Mouse (Mus musculus): ENCODE results near the gene Baiap2. TPM values are rescaled to one million over a fixed set of nuclear protein-coding genes. Genes with fewer than 3 reads are reported as not detected.

The Baiap2 gene
- 32.7 and 57.7 TPM in 2 replicates for polyA plus RNA-seq (2012; ENCODE audit: low replicate concordance)

DNA sequence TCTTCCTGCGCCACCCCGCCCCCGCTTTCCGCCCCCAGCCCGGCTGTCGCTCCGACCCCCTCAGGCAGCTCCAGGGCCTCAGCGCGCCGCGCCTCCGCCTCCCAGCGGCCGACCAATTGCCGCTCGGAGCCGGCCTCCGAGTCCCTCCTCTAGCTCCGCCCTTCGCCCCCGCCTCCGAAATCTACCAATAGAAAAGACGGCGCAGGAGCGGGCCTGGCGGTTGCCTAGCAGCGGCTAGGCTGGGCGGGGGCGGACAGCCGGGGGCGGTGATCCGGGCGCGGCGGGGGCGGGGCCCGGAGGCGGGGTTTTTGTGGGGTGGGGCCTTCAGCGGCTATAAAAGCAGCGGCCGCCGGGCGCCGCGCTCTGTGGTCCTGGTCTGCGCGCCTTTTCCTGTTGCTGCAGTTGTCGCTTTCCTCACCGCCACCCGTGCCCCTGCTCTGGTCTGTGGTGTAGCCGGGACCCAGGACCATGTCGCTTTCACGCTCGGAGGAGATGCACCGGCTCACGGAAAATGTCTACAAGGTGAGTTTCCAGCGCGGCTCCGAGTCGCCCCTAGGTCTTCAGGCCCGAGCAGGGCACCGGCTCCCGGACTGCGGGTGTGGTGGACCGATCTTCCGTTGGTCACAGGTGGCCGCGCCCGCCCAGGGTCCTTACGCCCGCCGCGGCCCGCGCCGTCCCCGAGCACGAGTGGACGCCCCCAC, at the start of gene Baiap2:
Baiap2 (plus strand) TSS at position 37 of the 701 bp plus-strand sequence.

DNA sequence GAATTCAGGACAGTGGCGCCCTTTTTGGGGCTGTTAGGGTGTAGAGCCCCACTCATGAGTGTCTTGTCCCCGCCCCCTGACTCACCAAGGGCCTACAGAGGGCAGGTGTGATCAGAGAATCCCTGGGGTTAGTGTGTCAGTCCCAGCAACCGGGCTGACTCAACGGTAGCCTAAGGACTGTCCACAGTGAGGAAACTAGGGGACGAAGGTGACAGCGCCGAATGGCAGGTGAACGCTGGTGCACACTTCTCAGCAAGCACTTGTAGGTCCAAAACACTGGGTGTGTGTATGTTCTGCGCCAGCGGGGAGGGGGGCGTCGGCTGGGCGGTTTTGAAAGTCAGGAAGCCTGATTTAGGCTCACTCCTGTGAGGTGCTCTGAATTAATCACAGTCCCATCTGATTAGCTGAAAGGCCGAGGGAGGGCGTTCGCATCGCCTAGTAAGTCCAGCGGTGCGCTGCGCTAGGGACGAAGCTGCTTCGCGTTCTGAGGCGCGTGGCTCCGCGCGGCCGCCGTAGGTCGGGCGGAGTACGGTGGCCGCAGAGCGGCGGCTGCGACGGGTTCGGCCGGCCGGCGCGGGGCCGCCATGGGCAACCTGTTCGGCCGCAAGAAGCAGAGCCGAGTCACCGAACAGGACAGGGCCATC, 29.1 kb upstream of the Baiap2 start, which contains the start of gene Chmp6:
Chmp6 (plus strand) TSS at position 151 of the 644 bp plus-strand sequence.

DNA sequence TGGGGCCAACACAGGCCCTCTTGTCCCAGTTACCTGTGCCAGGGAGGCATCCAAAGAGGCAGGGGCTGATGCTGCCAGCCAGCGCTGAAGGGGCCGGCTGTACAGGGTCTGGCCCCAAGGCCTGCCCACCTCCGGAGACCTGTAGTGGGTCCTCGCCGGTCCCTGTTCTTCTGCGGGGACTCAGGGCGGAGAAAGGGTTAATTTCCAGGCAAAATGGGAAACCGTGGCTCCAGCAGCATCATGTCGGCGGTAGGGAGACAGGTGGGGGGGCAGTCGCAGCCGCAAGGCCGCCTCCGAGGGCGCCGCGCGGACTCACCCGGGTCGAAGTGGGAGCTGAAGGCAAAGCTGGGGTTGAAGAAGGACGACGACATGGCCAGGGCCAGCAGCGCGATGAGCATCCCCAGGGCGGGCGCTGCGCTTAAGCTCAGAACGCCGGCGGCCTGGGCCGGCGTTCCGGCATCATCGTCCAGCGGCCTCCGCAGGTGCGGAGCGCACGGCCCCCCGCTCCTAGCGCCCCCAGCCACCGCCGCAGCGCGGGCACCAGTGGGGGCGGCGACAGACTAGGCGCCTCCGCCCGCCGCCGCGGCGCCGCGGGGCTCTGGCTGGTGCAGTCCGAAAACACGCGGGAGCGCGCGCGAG, 104.1 kb downstream of the Baiap2 start, which contains the start of gene Aatk:
Aatk (minus strand) TSS at position 615 of the 639 bp plus-strand sequence.

Other genes starting within 250 kb of the Baiap2 start
- gene Chmp6, start 29.3 kb upstream of the Baiap2 start, polyA plus RNA-seq (2012; ENCODE audit: low replicate concordance): 40.9 and 41.3 TPM in 2 replicates
- gene Aatk, start 104.4 kb downstream of the Baiap2 start, polyA plus RNA-seq (2012; ENCODE audit: low replicate concordance): 10.0 and 20.8 TPM in 2 replicates
- 13.3 and 21.7 TPM in 2 replicates for gene Cep131, start 144.1 kb downstream of the Baiap2 start, polyA plus RNA-seq (2012; ENCODE audit: low replicate concordance)
- 39.8 and 60.2 TPM in 2 replicates for gene Tepsin, start 156.0 kb downstream of the Baiap2 start, polyA plus RNA-seq (2012; ENCODE audit: low replicate concordance)
- gene Ndufaf8, start 156.2 kb downstream of the Baiap2 start, polyA plus RNA-seq (2012; ENCODE audit: low replicate concordance): 76.7 and 114 TPM in 2 replicates
- gene Slc38a10, start 208.6 kb downstream of the Baiap2 start, polyA plus RNA-seq (2012; ENCODE audit: low replicate concordance): 87.0 and 199 TPM in 2 replicates

Measured in hematopoietic multipotent progenitor cell, adult 10-12 weeks (in vitro differentiated cells).